Mouse (Mus musculus) cerebellum, adult 2 months (tissue): ENCODE measurements around the gene Ptpn22.

Experiments
- CTCF ChIP-seq: fragments of 200-500 bp; IDR thresholded peaks from 2 replicates; pipeline ENCODE4 v1.5.1; 2011; ENCODE audit warnings: low read depth, mild to moderate bottlenecking, control low read depth, low read length, moderate library complexity, borderline replicate concordance; ENCODE audit not compliant: insufficient read depth
- POLR2A ChIP-seq: fragments of 200-500 bp; IDR thresholded peaks from 2 replicates; pipeline ENCODE4 v1.6.1; 2011; ENCODE audit warnings: low read length, control low read depth, borderline replicate concordance; ENCODE audit not compliant: insufficient read depth

DNA sequence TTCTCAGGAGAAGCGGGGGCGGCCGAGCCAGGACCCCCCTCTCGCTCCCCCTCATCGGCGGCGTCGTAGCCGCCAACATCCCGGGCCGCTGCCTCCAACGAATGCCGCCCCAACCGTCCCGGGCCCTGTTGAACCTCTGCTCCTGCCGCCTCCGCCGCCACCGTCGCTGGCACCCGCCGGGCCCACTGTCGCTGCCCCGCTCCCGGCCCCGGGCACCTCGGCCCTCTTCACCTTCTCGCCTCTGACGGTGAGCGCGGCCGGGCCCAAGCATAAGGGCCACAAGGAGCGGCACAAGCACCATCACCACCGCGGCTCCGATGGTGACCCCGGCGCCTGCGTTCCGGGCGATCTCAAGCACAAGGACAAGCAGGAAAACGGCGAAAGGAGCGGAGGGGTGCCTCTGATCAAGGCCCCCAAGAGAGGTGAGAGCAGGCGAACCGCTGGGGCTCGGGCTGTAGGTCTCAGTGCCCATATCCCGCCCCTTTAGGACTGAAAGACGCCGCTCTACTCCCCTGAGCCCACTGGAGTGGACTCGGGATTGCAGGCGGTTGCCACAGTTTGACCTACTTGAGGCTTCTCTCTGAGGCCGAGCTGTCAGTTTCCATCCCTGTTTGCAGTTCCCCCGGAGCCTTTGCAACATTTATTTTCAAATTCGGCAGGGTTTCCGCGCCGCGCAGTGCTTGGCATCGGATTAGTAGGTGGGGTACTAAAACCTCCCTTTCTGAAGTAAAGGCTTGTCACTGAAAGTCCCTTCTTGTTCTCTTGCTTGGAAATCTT is 55.3 kb downstream of the Ptpn22 start:
- TF ChIP-seq POLR2A: no peak
- TF ChIP-seq CTCF: no peak
